Mouse (Mus musculus) intestine, embryonic 15.5 days (tissue): ENCODE measurements around the gene Mpp6. TPM values are rescaled to one million over a fixed set of nuclear protein-coding genes. Genes with fewer than 3 reads are reported as not detected.

Experiments used
- ATAC-seq: fragments of 200-750 bp; cut with Nextera tagmentation; 2 replicates; pipeline ENCODE4 v1.8.0; 2017; ENCODE audit warnings: moderate TSS enrichment, moderate library complexity
- H3K27ac ChIP-seq: fragments of 300-500 bp; sonication (generic); 2 replicates; pipeline ENCODE4 v1.5.1; 2015; ENCODE audit warnings: mild to moderate bottlenecking, inconsistent platforms
- H3K27me3 ChIP-seq: fragments of 300-500 bp; sonication (generic); replicated peaks from 2 replicates; pipeline ENCODE4 v1.6.1; 2015; ENCODE audit warnings: inconsistent platforms
- H3K36me3 ChIP-seq: fragments of 300-500 bp; sonication (generic); 2 replicates; pipeline ENCODE4 v1.6.1; 2015; ENCODE audit warnings: inconsistent platforms
- H3K4me1 ChIP-seq: fragments of 300-500 bp; sonication (generic); replicated peaks from 2 replicates; pipeline ENCODE4 v1.6.1; 2015; ENCODE audit warnings: inconsistent platforms
- H3K4me2 ChIP-seq: fragments of 300-500 bp; sonication (generic); replicated peaks from 2 replicates; pipeline ENCODE4 v1.6.1; 2015; ENCODE audit warnings: mild to moderate bottlenecking, inconsistent platforms
- H3K4me3 ChIP-seq: fragments of 300-500 bp; sonication (generic); replicated peaks from 2 replicates; pipeline ENCODE4 v1.5.1; 2015; ENCODE audit warnings: inconsistent platforms
- H3K9ac ChIP-seq: fragments of 300-500 bp; sonication (generic); 2 replicates; pipeline ENCODE4 v1.6.1; 2015; ENCODE audit warnings: inconsistent platforms
- H3K9me3 ChIP-seq: fragments of 300-500 bp; sonication (generic); 2 replicates; pipeline ENCODE4 v1.6.1; 2016; ENCODE audit warnings: inconsistent platforms
- WGBS: fragments of 180-500 bp; shearing (Covaris S2); methylation state at CpG from one replicate; pipeline ENCODE4 v1.1.7; 2015; 5-methylcytosine and 5-hydroxymethylcytosine counted together
- polyA plus RNA-seq: library from polyadenylated mRNA; unstranded; fragments of >200 nt; fragmentation: Nextera tagmentation; extraction: Ambion mirVana; gene quantifications from 2 replicates; pipeline ENCODE4 v1.2.1, GENCODE M21; 2015

The Mpp6 gene
- polyA plus RNA-seq, 1 experiment from 2014 or later: 64.5 TPM

DNA sequence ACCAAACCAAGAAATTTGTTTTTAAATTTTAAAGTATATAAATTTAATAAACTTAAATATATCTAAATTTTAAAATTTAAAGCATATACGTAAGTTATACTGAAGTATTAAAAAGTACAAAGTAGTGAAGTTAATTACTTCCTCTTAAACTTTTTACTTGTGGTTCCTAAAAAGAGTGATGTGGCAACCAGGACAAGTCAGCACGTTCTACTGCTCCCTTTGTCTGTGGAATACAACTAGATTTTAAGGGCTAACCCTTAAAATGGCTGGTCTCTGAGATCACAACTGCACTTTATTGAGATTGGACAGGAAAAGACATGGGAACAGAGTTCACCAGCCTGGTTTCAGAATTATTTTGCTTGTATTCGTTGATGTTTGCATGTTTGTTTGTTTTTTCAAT is 53.0 kb downstream of the Mpp6 start:
- Histone ChIP-seq H3K4me2 (no peak overlapping the region), H3K27ac (no peak overlapping the region), H3K9ac (no peak overlapping the region), H3K9me3 (no peaks in the 10 kb centered on the region), H3K36me3 (no peaks in the 10 kb centered on the region), H3K27me3 (no peaks in the 10 kb centered on the region), H3K4me1 (no peaks in the 10 kb centered on the region), H3K4me3 (no peak overlapping the region)
- ATAC-seq: no peak
- 82% methylated on average over 3 of the region's 3 CpGs for WGBS

- Histone ChIP-seq H3K36me3 (no peaks in the 10 kb centered on the region), H3K9ac (no peak overlapping the region)
- 93% methylated on average over 4 of the region's 4 CpGs for WGBS
Measured at GRCm38 (mm10) chr6:50168821-50169220, 58.8 kb downstream of the Mpp6 start.

DNA sequence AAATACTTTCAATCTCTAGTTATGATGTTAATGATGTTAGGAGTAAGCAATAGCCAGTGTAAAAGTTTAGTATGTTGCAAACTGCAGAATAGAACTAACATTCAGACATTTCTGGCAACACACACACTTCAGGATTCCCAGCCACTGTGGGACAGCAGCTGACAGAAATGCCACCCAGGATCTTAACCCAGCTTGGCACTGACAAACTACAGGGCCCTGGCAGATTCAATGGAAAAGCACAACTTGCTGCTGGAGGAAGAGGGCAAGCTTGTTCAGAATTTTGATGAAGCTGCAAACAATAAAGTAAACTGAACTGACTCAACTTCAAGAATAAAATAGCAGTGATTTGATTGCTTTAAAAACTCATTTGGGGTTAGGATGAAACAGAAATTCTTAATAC is 59.7 kb downstream of the Mpp6 start:
- H3K4me3 ChIP-seq: no peak overlapping the region

More at GRCm38 (mm10) chr6:50168821-50169220, 58.8 kb downstream of the Mpp6 start:
- no peak for ATAC-seq
- Histone ChIP-seq H3K4me1 (no peaks in the 10 kb centered on the region), H3K4me2 (no peak overlapping the region), H3K9me3 (no peaks in the 10 kb centered on the region), H3K4me3 (no peak overlapping the region), H3K27me3 (no peaks in the 10 kb centered on the region), H3K27ac (no peak overlapping the region)

DNA sequence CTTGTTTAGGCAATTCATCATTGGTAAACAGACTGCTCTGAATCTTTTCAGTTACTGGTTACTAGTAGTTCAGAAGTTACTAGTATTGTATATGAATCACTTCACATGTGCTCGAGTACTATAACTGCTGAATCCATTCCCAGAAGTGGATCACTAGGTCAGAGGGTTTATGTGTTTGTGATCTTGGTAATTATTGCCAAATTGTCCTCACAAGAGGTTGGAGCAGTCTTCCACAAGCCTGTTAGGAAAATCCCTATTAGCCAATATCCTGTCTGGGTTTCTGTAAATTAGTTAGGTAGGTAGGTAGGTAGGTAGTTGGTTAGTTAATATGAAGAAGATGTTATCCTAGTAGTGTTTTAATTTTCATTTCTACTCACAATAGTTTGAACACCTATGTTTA is 65.7 kb downstream of the Mpp6 start:
- Histone ChIP-seq H3K36me3 (no peaks in the 10 kb centered on the region), H3K4me3 (no peak overlapping the region), H3K9me3 (no peaks in the 10 kb centered on the region), H3K27ac (no peak overlapping the region), H3K9ac (no peak overlapping the region), H3K4me2 (no peak overlapping the region), H3K27me3 (no peaks in the 10 kb centered on the region), H3K4me1 (no peaks in the 10 kb centered on the region)
- 69% methylated on average over 1 of the region's 1 CpGs for WGBS
- no peak for ATAC-seq

More for the DNA sequence above, 59.7 kb downstream of the Mpp6 start:
- H3K9me3 ChIP-seq: no peaks in the 10 kb centered on the region
- H3K4me1 ChIP-seq: no peaks in the 10 kb centered on the region
- H3K4me2 ChIP-seq: no peak overlapping the region
- H3K36me3 ChIP-seq: no peaks in the 10 kb centered on the region
- no peak overlapping the region for H3K9ac ChIP-seq
- H3K27ac ChIP-seq: no peak overlapping the region
- no peak for ATAC-seq
- no peaks in the 10 kb centered on the region for H3K27me3 ChIP-seq

DNA sequence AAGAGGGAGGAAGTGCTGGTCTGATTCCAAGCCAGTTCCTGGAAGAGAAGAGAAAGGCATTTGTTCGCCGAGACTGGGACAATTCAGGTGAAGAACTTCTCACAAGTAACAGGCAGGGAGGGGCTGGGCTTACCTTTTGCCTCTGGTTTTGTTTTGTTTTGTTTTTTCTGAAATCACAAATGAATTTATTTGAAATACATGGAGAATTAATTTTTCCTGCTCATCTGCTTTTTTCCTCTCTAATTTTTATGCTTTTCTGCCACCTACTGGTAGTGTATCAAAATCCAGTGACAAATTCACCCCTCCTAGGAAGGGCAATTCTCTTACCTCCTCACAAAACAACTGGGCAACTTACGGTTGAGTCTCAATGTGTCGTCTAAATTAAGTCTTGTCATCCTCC is 70.1 kb downstream of the Mpp6 start:
- Histone ChIP-seq H3K4me3 (no peak overlapping the region), H3K36me3 (no peaks in the 10 kb centered on the region), H3K27me3 (no peaks in the 10 kb centered on the region), H3K9ac (no peak overlapping the region), H3K9me3 (no peaks in the 10 kb centered on the region), H3K27ac (no peak overlapping the region), H3K4me2 (no peak overlapping the region), H3K4me1 (no peaks in the 10 kb centered on the region)
- WGBS: 74% methylated on average over 4 of the region's 4 CpGs
- no peak for ATAC-seq

GRCm38 (mm10) chr6:50187955-50188354 is 77.9 kb downstream of the Mpp6 start:
- ATAC-seq: no peak
- 65% methylated on average over 4 of the region's 4 CpGs for WGBS
- H3K9me3 ChIP-seq: no peaks in the 10 kb centered on the region
- no peaks in the 10 kb centered on the region for H3K4me1 ChIP-seq
- H3K4me3 ChIP-seq: no peak overlapping the region
- no peak overlapping the region for H3K27ac ChIP-seq
- no peak overlapping the region for H3K4me2 ChIP-seq
- no peaks in the 10 kb centered on the region for H3K27me3 ChIP-seq
- no peak overlapping the region for H3K9ac ChIP-seq
- H3K36me3 ChIP-seq: no peaks in the 10 kb centered on the region

DNA sequence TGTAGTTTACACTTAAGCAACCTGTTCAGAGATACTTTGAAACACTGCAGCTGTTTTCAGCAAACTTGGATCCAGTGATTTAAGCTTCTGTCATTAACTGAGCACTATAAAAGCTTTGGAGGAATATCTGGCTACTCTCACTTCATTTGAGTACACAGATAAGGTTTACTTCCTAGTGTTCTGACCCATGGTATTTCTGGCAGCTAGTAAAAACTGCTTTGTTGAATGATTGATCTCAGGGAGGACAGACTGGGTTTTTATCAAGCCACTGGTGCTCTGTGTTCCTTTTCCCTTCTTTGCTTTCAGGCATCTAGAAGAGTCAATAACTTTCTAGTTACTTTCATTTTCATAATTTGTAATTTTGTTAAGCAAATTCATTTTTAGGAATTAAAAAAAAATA is 79.3 kb downstream of the Mpp6 start:
- H3K27ac ChIP-seq: no peak overlapping the region
- H3K36me3 ChIP-seq: no peaks in the 10 kb centered on the region
- no peak overlapping the region for H3K9ac ChIP-seq
- H3K27me3 ChIP-seq: no peaks in the 10 kb centered on the region
- ATAC-seq: no peak
- H3K9me3 ChIP-seq: no peaks in the 10 kb centered on the region
- H3K4me2 ChIP-seq: no peak overlapping the region
- no peak overlapping the region for H3K4me3 ChIP-seq
- no peaks in the 10 kb centered on the region for H3K4me1 ChIP-seq

DNA sequence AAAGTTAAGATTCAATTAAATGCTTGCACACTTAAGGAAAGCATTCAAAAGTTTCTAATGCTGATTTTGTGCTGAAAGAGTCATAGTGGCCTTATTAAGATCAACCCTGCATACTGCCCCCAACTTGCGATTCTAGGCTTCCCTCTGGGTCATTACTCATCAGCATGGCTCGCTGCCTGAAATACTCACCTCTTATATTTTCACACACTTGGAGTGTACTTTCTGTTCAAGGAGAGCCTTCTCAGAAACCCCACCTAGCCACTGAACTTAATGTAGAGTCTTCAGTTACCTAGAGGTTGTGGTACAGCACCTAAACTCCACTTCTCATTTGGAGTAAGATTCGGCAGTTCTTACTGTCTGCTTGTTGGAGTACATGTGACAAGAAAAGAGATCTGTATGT is 81.6 kb downstream of the Mpp6 start:
- Histone ChIP-seq H3K27me3 (no peaks in the 10 kb centered on the region), H3K36me3 (no peaks in the 10 kb centered on the region), H3K4me3 (no peak overlapping the region), H3K27ac (no peak overlapping the region), H3K4me1 (no peaks in the 10 kb centered on the region), H3K9ac (no peak overlapping the region), H3K9me3 (no peaks in the 10 kb centered on the region), H3K4me2 (no peak overlapping the region)
- WGBS: 76% methylated on average over 3 of the region's 3 CpGs
- no peak for ATAC-seq

DNA sequence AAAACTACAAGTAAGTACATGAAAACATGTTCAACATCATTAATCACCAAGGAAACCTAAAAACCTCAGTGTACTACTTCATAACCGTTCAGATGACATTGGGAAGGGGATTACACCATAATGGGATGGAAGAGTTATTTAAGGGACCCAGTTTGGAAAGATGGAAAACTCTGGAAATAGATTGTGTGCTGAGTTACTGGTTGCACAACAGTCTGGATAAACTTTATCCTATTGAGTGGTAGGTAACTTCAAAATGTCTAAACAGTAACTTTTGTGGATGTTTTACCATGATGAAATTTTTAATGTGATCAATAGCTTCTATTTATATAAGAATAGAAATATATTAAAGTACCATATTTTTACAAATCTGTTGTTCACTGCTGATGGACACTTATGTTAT is 82.1 kb downstream of the Mpp6 start:
- ATAC-seq: no peak
- WGBS: 67% methylated on average over 1 of the region's 1 CpGs
- no peak overlapping the region for H3K4me2 ChIP-seq
- H3K9me3 ChIP-seq: no peaks in the 10 kb centered on the region
- H3K27ac ChIP-seq: no peak overlapping the region
- no peaks in the 10 kb centered on the region for H3K27me3 ChIP-seq
- no peak overlapping the region for H3K9ac ChIP-seq
- H3K36me3 ChIP-seq: no peaks in the 10 kb centered on the region
- no peaks in the 10 kb centered on the region for H3K4me1 ChIP-seq
- no peak overlapping the region for H3K4me3 ChIP-seq

DNA sequence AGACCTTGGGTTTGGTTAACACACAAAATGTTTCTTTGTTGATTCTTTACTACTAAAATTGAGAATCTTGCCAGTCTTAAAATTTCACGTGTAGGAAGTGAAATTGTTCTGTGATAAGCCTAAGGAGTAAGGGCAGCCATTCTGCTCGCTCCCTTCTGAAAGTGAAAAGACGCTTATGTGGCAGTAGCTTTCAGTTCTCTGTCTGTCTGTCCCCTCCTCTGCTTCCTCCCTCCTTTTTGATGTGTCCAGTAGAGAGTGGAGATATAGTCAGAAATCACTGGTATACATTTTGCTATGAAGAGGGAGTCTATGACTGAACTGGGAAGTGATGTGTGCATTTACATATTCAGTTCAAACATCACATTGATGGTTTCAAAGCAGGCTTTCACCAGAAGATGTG is 82.8 kb downstream of the Mpp6 start:
- H3K9me3 ChIP-seq: no peaks in the 10 kb centered on the region
- no peak overlapping the region for H3K27ac ChIP-seq
- no peaks in the 10 kb centered on the region for H3K36me3 ChIP-seq
- no peak overlapping the region for H3K4me2 ChIP-seq
- WGBS: 82% methylated on average over 3 of the region's 3 CpGs
- H3K9ac ChIP-seq: no peak overlapping the region
- H3K27me3 ChIP-seq: no peaks in the 10 kb centered on the region
- ATAC-seq: no peak
- no peak overlapping the region for H3K4me3 ChIP-seq
- H3K4me1 ChIP-seq: no peaks in the 10 kb centered on the region

DNA sequence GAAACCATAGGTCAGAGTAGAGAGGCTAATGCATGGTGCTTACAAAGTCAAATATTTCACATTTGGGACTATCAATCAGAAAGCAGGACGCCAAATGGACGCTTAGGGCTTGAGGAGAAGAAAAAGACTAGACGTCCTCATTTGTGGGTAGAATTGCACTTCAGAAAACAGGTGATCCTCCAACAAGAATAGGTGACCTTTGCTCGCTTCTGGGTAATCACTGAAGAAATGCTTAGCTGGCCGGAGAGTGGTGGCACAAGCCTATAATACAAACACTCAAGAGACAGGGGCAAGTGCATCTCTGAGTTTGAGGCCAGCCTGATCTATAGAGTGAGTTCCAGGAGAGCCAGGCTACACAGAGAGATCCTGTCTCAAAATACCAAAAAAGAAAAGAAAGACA is 83.8 kb downstream of the Mpp6 start:
- 82% methylated on average over 5 of the region's 5 CpGs for WGBS

GRCm38 (mm10) chr6:50204356-50204755 is 94.3 kb downstream of the Mpp6 start:
- no peak overlapping the region for H3K9ac ChIP-seq
- 85% methylated on average over 4 of the region's 4 CpGs for WGBS
- H3K4me1 ChIP-seq: no peaks in the 10 kb centered on the region
- no peak overlapping the region for H3K27ac ChIP-seq
- no peaks in the 10 kb centered on the region for H3K36me3 ChIP-seq
- no peak overlapping the region for H3K4me2 ChIP-seq
- H3K27me3 ChIP-seq: no peaks in the 10 kb centered on the region
- no peaks in the 10 kb centered on the region for H3K9me3 ChIP-seq
- no peak for ATAC-seq
- H3K4me3 ChIP-seq: no peak overlapping the region

More for the DNA sequence above, 83.8 kb downstream of the Mpp6 start:
- no peaks in the 10 kb centered on the region for H3K9me3 ChIP-seq
- H3K9ac ChIP-seq: no peak overlapping the region
- no peaks in the 10 kb centered on the region for H3K27me3 ChIP-seq
- H3K36me3 ChIP-seq: no peaks in the 10 kb centered on the region
- H3K4me1 ChIP-seq: no peaks in the 10 kb centered on the region
- ATAC-seq: no peak
- no peak overlapping the region for H3K4me2 ChIP-seq
- no peak overlapping the region for H3K4me3 ChIP-seq
- H3K27ac ChIP-seq: no peak overlapping the region

- H3K4me1 ChIP-seq: no peaks in the 10 kb centered on the region
- H3K27ac ChIP-seq: no peak overlapping the region
- no peak overlapping the region for H3K9ac ChIP-seq
- H3K9me3 ChIP-seq: no peaks in the 10 kb centered on the region
- WGBS: 93% methylated on average over 4 of the region's 4 CpGs
- no peak overlapping the region for H3K4me3 ChIP-seq
- no peak for ATAC-seq
- H3K4me2 ChIP-seq: no peak overlapping the region
- H3K27me3 ChIP-seq: no peaks in the 10 kb centered on the region
- no peaks in the 10 kb centered on the region for H3K36me3 ChIP-seq
Measured at GRCm38 (mm10) chr6:50205093-50205492, 95.1 kb downstream of the Mpp6 start.
